Mouse (Mus musculus): ENCODE results near the gene Rabggtb.

Gene Rabggtb

DNA sequence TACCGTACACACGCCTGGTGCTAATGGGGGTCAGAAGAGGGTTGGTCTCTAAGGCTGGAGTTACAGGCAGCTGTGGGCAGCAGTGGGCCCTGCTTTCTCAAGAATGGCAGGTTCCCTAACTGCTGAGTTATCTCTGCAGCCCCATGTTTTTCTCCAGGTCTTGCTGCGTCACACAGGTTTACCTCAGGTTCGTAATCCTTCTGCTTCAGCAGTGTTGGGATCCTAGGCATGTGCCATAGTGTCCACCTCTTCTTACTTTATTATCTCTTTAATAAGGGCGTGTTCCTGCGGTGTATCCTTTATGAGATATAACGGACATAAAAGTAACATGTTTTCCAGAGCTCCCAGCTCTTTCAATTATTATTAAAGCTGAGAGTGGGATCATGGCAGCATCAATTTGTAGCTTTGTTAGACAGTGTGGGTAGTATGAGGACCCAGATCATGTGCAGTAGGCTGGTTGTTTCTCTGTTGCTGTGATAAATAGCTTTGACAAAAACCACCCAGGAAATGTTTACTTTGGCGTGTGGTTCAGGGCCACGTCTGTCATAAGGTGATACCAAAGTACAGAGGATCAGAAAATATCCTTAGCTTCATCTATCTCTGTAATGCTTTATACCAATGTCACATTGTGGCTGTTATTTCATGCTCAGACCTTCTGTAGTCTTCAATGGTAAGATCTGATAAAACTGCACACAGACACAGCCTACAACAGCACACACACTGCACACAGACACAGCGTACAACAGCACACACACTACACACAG lies 8.5 kb upstream of the Rabggtb start:
- no peak for DNase-seq (ENCODE audit: low spot score)

DNA sequence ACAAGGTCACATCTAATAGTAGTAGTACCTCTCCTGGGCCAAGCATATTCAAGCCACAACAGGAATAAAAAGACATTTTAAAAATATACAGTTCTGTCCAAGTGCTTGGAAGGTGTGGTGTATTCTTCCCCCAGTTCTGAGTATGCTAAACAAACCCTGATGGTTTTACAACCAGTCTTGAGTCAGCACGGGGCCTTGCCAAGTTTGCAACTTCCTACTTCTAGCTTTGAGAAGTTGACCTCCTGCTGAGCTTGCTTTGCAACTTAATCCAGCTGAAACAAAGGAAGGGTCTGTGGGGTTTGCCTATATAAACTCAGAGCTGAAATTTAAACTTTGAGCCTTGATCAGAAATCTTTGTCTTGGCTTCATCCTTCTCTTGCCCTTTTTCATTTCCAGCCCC lies 4.4 kb upstream of the Rabggtb start:
- peak; percentile 42 for DNase-seq (ENCODE audit: low spot score)

DNA sequence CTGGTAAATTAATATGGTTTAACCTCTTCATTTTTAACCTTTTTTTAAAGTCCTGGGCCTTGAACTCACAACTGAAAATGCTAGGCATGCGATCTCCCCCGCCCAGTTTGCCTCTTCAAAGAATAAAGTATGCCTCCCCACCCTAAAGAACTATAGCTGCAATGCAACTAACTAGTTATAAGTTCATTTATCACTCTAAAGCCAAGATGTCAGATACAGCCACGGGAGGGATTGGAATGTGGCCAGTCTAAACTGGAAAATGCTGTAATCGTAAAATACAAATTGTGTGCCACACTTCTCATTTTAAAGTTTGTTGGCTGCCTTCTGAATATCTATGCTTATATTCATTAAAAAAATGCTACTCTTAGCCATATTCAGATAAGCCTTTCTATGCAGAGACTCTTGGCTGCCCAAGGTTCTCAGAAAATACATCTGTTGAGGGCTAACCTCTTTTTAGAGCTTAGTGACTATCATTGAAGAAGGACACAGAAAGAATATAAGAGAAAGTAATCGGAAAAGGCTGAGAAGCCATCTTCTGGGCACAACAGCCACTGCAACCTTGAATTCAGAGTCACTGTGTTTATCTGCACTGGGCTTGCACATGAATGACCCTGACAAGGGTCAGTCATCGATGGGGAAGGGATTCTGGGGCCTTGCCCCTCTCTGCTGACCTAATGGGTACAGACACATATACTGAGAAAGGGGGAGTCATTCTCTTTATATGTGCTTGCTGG lies 868 bp upstream of the Rabggtb start:
- no peak for DNase-seq (ENCODE audit: low spot score)

DNA sequence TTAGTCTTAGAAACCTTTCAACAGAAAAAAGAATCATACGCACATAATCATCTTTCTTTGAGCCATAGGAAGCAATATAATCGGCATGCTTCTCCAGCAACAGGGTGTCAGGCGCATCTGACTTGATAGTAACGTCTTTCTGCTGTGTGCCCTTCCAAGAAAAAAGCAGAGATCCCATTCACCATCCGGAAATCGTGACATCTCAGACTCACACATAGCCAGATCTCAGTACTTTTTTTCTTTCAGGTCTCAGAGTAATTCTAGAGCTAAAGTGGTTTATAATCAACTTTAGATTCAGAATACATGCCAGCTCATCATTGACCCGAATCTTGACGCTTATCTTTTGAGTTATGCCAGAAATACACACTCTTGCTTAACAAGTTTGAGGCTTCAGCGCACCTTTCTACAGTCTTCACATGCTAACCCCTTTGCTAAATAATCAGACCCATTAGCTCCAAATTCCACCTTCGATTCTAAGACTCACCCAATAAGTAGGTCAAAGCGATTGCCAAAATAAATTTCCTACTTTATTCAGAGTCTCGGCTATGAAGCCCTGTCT lies 848 bp downstream of the Rabggtb start:
- no peak for DNase-seq (ENCODE audit: low spot score)

DNA sequence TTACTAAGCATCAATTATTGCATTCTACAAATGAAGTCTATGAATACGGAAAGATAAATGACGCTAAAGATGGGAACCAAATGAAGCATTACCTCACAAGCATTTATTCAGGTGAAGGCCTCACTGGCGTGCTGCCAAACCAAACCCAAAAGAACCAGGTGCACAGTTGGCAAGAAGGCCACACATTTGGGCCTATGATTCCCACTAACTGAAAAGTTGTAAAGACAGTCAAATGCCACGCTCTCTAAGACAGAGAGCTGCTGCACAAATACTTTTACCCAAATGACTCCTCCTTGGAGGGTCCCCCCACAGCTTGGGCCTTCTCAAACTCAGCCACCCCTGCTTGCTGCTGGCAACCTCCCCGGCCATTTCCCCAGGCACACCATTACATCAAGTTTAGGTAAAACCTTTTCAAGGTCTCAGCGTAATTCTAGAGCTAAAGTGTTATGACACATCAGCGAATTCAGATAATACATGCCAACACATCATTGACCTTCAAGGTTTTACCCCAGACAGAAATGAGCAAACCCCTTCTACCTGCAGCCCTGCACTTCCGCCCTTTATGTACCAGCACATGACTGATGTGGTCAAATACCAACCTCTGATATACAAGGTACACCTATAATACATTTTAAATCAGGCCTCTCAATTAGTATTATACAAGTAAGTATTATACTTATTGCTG lies 1.5 kb downstream of the Rabggtb start:
- DNase-seq (ENCODE audit: low spot score), result no peak

DNA sequence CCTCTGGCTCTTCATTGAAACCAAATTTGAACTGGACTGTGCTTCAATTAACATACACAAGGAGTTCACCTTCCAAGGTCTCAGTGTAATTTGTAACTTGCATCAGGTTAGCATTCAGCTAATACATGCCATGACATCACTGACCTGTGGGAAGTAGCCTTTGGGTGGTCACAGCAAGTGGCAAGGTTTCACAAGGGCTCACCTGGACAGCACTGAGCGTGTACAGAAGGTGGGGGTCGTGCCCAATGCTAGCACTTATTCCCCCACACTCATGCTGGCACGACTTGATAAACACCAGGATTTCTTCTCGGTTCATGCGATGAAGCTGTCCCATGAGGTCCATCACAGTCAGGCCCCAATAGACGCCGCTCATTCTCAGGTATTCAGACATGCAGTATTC lies 2.3 kb downstream of the Rabggtb start:
- no peak for DNase-seq (ENCODE audit: low spot score)

DNA sequence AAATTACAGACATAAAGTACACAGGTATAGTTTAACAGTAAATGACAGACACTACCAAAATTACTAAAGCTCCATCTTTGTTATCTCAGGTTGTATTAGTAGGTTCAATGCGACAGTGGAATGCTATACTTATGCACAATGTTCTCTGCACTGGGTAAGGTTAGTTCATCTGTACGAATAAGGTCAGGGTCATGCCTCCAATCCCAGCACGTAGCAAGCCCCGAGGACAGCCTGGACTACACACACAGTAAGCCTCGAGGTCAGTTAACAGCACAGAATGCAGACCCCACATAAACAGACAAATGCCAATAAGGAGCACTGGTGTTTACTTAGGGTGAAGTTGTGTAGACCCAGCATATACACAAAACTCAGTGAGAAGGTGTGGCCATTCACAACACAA lies 3.9 kb downstream of the Rabggtb start:
- DNase-seq (ENCODE audit: low spot score), result no peak

DNA sequence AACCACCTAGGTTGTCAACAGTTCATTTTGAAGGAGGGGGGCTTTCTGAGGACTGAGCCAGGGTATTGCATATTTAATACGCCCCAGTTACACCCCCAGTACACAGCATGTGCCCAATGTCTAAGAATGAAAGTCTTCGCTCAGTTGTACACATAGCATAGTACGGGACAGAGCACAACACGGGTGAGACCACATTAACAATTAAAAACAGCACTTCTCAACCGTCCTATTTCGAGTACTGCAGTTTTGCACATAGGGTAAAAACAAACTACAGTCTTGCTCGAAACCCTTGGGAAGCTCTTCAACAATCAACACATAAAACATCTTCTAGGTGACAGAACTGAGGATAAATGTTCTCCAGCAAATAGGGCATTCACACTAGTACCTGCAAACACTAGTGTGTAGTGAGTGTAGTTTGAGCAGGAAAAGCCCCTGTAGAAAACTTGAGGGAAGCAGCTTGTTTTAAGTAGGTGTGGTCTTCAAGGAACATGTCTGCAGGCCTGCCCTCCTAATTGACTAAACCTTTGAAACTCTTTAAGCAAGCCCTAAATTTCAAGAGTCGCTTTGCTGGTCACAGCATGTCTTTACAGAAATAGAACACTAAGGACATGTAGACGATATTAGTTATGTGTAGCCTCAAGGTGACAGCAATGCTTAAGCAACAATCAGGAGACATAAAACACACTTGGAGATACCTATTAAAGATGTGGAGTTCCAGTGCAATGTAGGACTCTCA lies 6.5 kb downstream of the Rabggtb start, which contains the start of gene Msh4:
Msh4 (minus strand) TSS at position 3 of the 736 bp plus-strand sequence.
- no peak for DNase-seq (ENCODE audit: low spot score)

DNA sequence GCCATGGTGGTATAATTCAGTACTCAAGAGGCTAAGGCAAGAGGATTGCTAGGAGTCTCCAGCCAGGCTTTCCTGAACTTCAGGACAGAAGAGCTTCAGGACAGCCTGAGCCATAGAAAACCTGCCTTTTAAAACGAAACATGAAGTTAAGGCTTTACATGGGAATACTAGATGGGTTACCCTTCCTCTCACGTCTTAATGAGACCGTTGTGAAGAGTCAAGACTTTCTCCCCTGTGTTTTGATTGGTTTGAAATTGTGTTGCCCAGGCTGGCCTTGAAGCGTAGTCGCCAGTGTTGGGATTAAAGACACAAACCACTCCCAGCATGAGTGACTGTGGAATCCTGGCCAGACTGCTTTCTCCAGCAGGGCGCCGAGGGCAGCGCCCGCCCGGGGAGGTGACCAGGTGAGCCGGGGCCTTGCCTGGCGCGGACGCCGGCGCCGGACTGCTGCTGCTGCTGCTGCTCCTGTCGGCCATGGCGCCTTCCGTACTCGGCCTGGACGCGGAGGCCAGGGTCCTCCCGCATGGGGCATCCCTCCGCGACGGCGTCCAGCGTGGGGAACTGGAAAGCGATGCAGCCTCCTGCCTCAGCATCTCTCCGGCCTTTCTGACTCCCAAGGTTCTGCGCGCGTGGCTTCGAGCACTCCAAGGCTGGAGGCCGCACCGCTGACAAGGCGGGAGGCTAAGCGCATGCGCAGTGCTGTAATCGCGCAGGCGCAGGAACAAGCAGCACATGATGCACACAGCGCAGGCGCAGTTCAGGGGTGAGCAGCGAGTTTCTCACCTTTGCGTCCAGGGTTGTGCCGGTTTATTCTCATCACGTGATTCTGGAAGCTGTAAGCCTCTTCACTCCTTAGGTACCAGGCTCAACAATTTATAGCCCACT lies 7.3 kb downstream of the Rabggtb start:
- DNase-seq (ENCODE audit: low spot score), result no peak

DNA sequence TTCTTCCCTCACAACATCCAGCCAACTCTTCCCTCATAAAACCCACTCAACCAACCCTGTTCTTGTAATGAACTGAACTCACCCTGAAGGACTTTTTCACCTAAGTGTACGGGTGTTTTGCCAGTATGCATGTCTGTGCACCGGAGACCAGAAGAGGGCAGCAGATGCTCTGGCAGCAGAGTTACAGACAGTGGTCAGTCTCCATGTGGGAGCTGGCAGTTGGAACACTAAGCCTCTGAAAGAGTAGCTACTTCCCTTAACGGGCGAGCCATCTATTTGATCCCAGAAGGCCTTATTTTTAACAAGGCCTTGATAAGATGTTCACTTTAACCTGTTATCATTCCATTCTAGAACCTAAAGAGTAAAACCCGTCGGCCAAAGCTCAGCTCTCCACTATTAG lies 8.2 kb downstream of the Rabggtb start:
- peak; percentile 66 for DNase-seq (ENCODE audit: low spot score)

DNA sequence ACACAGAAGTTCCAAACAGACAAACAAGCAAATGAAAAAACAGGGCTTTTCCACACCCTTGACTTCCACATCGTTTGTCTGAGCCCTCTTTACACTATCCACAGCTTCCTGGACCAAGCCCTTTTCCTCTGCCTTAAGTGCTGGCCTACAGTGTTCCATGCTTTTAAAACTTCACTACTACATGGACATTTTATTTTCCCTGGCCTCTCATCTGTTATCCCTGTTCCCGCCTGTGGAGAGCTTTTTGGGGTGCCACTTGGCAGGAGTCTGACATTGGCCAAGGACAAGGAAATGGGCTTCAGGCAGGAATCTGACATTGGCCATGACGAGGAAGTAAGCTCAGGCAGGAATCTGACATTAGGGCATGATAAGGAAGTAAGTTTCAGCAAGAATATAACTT lies 10.2 kb downstream of the Rabggtb start:
- DNase-seq (ENCODE audit: low spot score), result no peak

DNA sequence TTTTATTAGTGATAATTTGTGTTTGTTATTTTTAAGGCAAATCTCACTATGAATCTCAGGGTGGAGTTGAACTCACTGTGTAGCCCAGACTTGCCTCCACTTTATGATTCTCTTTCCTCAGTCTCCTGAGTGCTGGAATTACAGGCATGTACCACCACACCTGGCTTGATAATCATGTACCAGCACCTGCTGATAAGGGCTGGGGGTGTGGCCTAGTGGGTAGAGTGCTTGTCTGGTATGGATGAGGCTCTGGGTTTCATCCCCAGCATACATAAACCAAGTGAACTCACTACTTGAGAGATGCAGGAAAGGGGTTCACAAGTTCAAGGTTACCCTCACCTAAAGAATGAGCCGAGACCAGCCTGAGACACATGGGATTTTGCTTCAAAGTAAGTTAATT lies 10.9 kb downstream of the Rabggtb start:
- no peak for DNase-seq (ENCODE audit: low spot score)

DNA sequence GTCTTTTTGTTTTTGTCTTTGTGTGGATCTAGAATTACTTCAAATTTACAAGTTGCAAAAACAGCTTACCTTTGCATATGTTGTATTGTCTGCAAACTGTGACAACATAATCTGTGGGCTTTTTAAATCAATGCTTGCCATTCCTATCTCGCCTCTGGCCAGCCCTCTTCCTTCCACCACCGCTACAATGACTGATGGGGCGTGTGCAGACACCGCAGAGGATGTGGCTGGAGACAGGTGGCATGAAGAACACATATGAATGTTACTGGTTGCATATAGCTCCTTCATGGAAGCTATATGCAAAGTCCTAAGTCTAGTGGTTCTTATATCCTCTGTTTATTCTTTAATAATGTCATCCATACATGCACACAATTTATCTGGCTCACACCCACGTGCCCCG lies 15.6 kb downstream of the Rabggtb start:
- DNase-seq (ENCODE audit: low spot score), result no peak

DNA sequence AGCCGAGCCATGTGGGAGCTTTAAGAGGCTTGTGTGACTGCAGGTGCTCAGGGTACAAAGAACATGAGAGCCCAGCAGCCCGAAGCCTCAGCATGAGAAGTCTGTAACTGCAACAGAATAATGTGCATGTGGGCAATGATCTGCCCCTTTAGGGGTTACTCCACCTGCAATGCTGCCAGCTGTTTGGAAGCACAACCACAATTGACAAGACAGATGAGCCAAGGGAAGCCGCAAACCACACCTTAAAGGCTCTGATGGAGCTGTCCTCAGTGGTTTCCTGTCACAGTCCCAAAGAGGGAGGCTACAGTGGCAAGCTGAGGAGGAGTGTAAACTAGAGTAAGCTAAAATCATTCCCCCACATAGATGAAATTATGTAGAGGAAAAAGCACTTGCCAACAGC lies 17.4 kb downstream of the Rabggtb start:
- DNase-seq (ENCODE audit: low spot score), result no peak

DNA sequence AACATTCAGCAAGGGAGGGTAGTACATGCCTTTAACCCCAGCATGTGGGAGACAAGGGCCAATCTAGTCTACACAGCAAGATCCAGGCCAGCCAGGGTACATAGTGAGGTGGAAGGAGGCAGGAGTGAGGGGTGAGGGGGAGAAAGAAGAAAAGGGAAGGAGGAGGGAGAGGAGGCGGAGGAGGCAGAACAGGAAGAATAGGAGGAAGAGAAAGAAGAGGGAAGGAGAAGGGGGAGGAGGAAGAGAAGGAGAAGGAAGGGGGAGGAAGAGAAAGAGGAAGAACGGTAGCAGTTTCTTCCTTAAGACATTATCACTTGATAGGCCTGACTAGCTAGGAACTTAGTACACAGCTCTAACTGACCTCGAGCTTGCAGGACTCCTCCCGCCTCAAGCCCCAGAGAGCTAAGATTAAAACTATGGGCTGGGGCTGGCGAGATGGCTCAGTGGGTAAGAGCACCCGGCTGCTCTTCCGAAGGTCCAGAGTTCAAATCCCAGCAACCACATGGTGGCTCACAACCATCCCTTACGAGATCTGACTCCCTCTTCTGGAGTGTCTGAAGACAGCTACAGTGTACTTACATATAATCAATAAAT lies 23.5 kb downstream of the Rabggtb start:
- DNase-seq (ENCODE audit: low spot score), result no peak

DNA sequence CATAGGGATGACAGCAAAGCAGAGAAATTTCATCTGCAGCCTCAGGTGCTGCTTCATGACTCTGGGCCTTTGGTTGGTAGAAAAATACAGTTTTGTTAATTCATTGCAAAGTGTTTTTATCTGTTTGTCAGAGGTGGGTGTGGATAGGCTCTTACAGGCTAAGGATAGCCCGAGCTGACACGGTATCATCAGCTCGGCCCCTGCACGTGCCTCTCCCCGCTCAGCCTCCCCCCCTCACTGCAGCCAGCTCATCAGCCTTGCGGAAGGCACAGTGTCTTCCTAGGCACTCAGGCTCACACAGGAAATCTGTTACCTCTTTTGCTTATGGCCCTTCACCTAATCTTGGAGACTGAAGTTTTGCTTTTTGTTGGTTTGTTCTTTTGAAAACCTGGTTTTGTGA lies 24.7 kb downstream of the Rabggtb start:
- no peak for DNase-seq (ENCODE audit: low spot score)

DNA sequence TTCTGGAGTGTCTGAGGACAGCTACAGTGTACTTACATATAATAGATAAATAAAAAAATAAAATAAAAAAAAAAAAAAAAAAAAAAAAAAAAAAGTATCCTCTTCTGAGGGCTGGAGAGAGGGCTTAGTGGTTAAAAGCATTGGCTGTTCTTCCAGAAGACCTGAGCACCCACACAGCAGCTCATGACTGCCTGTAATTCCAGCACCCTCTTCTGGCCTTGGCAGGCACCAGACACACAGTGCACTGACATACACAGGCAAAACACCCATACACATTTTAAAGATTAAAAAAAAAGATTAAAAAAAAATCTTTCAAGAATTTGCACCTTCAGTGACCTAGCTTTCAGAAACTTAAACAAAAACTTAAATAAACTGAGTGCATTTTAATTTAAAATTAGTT lies 26.5 kb downstream of the Rabggtb start:
- no peak for DNase-seq (ENCODE audit: low spot score)

DNA sequence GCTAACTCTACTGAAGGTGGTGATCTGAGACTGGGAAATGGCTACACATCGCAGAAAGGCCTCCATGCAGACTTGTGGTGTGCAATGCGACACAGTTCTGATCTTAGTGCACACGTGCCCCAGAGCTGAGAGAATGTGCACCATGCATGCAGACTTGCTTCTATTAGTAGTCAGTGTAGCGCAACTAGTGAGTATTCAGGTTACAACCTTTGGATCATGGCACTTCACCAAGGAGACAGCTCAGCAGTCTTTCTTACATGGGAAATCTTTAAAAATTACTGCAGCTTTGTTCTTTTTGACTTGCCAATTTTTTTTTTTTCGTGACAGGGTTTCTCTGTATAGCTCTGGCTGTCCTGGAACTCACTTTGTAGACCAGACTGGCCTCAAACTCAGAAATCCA lies 41.4 kb downstream of the Rabggtb start:
- DNase-seq (ENCODE audit: low spot score), result no peak

DNA sequence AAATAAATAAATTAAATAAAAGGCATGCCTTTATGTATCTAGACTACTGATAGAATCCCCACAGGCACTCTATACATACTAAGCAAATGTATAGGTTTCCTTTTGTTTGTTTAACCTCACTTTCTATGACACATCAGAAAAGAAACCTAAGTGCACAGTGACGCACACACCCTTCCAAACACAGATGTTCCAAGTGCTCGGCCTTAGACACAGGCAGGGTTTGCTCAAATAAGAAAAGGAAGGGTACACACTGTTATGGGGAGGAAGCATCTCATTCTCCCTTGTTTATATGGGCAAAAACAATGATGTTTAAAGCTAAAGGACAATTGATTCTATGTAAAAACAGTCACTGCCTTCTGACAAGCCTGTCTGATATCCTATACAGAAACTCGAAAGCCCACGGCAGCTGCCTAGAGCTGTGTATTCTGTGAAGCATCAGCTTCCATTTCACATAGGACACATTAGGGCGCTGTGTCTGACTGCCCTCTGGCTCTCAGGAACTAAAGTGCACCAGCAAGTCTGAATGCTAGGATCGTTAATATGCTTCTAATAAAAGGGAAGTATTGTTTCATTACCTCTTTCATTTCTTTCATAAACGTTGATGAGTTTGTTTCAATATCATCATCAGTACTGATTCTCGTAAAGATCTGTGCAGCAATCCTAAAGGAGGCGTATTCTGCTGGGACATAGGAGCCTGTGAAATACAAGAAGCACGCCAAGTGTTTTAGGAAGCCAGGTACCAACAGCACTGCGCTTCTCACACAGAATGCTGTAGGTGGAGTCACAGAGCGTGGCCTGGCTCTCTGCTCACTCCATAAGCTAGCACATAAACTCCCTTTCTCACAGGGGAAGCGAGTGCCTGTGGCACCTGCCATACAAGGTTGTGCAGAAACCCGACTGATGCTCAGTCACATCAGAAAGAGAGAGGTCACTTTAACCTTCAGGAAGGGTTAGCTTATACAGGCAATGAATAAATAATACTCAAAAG lies 45.4 kb downstream of the Rabggtb start:
- no peak for DNase-seq (ENCODE audit: low spot score)

Measured in embryo, embryonic 10.5 days (tissue).